Mouse (Mus musculus) lung, embryonic 14.5 days (tissue): ENCODE data around the gene Ttc28. TPM values are rescaled to one million over a fixed set of nuclear protein-coding genes. Genes with fewer than 3 reads are reported as not detected.

Experiments used
- ATAC-seq: fragments of 200-750 bp; cut with Nextera tagmentation; 2 replicates; pipeline ENCODE4 v1.8.0; 2017; ENCODE audit warnings: mild to moderate bottlenecking, moderate TSS enrichment, moderate library complexity; ENCODE audit not compliant: insufficient read depth
- DNase-seq: peaks from one replicate; pipeline ENCODE4 v3.0.0-alpha.2; 2015
- H3K27ac ChIP-seq: fragments of 300-500 bp; sonication (generic); 2 replicates; pipeline ENCODE4 v1.5.1; 2014; ENCODE audit warnings: low read depth, mild to moderate bottlenecking, moderate library complexity
- H3K27me3 ChIP-seq: fragments of 300-500 bp; sonication (generic); 2 replicates; pipeline ENCODE4 v1.6.1; 2014; ENCODE audit warnings: low read length, control low read depth; ENCODE audit not compliant: insufficient read depth
- H3K36me3 ChIP-seq: fragments of 300-500 bp; sonication (generic); 2 replicates; pipeline ENCODE4 v1.6.1; 2014; ENCODE audit warnings: control low read depth; ENCODE audit not compliant: insufficient read depth
- H3K4me1 ChIP-seq: fragments of 300-500 bp; sonication (generic); 2 replicates; pipeline ENCODE4 v1.6.1; 2014; ENCODE audit warnings: antibody characterized with exemption, control low read depth; ENCODE audit not compliant: insufficient read depth
- H3K4me2 ChIP-seq: fragments of 300-500 bp; sonication (generic); 2 replicates; pipeline ENCODE4 v1.6.1; 2014; ENCODE audit warnings: mild to moderate bottlenecking
- H3K4me3 ChIP-seq: fragments of 300-500 bp; sonication (generic); 2 replicates; pipeline ENCODE4 v1.5.1; 2014; ENCODE audit warnings: low read depth, low read length
- H3K9ac ChIP-seq: fragments of 300-500 bp; sonication (generic); 2 replicates; pipeline ENCODE4 v1.6.1; 2014
- H3K9me3 ChIP-seq: fragments of 300-500 bp; sonication (generic); 2 replicates; pipeline ENCODE4 v1.6.1; 2016; ENCODE audit warnings: low read depth, low read length, control low read depth
- CTCF ChIP-seq: IDR thresholded peaks from 2 replicates; pipeline ENCODE4 v1.5.1; 2016; ENCODE audit warnings: antibody characterized with exemption, low read depth
- WGBS: fragments of 180-500 bp; shearing (Covaris S2); extraction: QIAGEN DNeasy Blood & Tissue Kit; methylation state at CpG from one replicate; pipeline ENCODE4 v1.1.7; 2014; 5-methylcytosine and 5-hydroxymethylcytosine counted together
- polyA plus RNA-seq: library from polyadenylated mRNA; unstranded; fragments of >200 nt; fragmentation: Nextera tagmentation; extraction: Ambion mirVana; gene quantifications from 2 replicates; pipeline ENCODE4 v1.2.1, GENCODE M21; 2014

Ttc28 gene
- polyA plus RNA-seq, 1 experiment from 2014 or later, result 15.2 TPM

DNA sequence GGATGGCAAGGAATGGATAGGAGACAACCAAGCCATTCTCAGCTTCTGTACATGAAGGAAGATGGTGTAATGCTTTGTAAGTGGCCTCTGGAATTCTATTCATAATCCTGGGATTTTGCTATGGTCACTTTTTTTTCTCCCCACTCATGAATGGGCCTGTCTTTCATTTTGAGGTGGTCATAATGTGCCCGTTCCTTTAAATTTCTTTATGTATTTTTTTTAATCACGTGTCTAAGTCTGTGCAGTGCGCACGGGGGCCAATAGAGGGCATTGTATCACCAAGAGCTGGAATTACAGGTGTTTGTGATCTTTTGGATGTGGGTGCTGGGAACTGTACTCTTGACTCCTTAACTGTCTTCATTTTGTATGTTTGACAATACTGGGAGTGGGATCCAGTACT is 39.1 kb upstream of the Ttc28 start:
- Histone ChIP-seq H3K4me3 (peak overlapping the region; percentile 73), H3K4me2 (peak overlapping the region; percentile 60), H3K27ac (peak overlapping the region; percentile 86), H3K9me3 (no peaks in the 10 kb centered on the region), H3K36me3 (peaks cover 18% of the 10 kb centered on the region), H3K9ac (peak overlapping the region; percentile 38), H3K27me3 (no peaks in the 10 kb centered on the region), H3K4me1 (no peaks in the 10 kb centered on the region)
- DNase-seq (peak; percentile 70), ATAC-seq (no peak)
- TF ChIP-seq CTCF, result peak; percentile 59
- 3% methylated on average over 4 of the region's 4 CpGs for WGBS

DNA sequence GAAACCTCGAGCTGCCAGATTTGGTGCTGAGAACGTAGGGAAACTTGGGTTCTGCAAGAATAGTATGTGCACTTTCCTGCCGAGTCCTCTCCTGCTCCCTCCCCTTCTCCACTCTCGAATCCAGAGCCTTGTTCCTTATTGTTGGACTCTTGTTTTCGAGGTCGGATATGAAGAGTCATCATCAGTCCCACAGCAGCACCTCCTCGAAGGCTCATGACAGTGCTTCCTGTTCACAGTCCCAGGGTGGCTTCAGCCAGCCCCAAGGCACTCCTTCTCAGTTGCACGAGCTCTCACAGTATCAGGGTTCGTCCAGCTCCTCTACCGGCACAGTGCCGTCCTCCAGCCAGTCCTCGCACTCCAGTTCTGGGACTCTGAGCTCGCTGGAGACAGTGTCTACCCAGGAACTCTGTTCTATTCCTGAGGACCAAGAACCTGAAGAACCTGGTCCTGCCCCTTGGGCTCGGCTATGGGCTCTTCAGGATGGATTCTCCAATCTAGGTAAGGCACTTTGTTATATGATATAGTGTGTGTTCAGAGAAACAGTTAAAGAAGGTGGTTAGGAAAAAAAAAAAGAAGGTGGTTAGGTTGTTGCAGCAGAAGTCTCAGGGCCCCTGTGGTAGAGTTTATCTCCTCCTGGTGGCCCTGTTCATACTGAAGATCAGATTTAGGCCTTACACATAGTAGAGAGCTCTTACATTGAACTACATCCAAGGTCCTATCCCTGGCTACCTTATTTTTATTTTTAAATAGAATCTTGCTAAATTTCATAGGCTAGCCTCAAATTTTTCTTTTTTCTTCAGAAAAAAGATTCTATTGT is 38.3 kb upstream of the Ttc28 start:
- Histone ChIP-seq H3K4me1 (no peaks in the 10 kb centered on the region), H3K9ac (no peak overlapping the region), H3K27me3 (no peaks in the 10 kb centered on the region), H3K9me3 (no peaks in the 10 kb centered on the region), H3K4me2 (peak overlapping the region; percentile 60), H3K36me3 (peaks cover 26% of the 10 kb centered on the region), H3K4me3 (0 out of 2 replicates have a peak overlapping the region, but pooled peaks have one; percentile 73), H3K27ac (no peak overlapping the region)
- DNase-seq (no peak), ATAC-seq (no peak)
- no peak for TF ChIP-seq CTCF
- 90% methylated on average over 14 of the region's 14 CpGs for WGBS

DNA sequence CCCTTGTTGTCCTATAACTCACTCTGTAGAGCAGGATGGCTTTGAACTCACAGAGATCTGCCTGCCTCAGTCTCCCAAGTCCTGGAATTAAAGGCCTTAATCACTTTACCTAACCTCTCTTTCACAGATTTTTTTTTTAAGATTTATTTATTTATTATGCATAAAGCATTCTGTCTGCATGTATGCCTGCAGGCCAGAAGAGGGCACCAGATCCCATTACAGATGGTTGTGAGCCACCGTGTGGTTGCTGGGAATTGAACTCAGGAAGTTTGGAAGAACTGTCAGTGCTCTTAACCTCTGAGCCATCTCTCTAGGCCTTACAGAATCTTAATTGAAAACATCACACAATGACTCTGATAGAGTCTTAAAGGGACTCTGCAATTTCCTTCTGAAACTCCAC is 26.6 kb upstream of the Ttc28 start:
- ATAC-seq (no peak), DNase-seq (no peak)
- H3K9me3 ChIP-seq, result no peaks in the 10 kb centered on the region
- no peak overlapping the region for H3K9ac ChIP-seq
- H3K4me3 ChIP-seq, result no peak overlapping the region
- TF ChIP-seq CTCF, result peak; percentile 27; the same call in 1 of the 2 replicates
- H3K27ac ChIP-seq, result no peak overlapping the region
- no peak overlapping the region for H3K4me2 ChIP-seq
- no peaks in the 10 kb centered on the region for H3K27me3 ChIP-seq
- H3K4me1 ChIP-seq, result no peaks in the 10 kb centered on the region
- 67% methylated on average over 1 of the region's 1 CpGs for WGBS
- peaks cover 28% of the 10 kb centered on the region for H3K36me3 ChIP-seq

DNA sequence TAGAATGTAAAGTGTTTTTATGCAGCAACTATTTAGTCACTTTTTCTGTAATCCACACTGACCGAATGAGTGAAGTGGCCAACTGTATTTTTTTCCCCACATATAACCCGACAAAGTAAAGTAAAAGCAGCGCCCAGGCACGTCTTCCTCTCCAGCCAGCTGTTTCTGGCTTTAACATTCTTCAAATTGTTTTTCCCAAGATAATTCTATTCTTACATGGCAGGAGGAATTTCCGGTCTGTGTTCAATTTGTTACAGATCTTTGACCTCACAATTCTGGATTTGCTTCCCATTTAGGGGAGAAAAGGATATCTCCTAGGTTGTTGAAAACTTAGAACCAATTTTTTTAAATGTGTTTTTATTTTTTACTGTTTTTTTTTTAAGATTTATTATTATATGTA is 22.5 kb upstream of the Ttc28 start:
- Histone ChIP-seq H3K9me3 (no peaks in the 10 kb centered on the region), H3K9ac (no peak overlapping the region), H3K4me3 (no peak overlapping the region), H3K4me1 (no peaks in the 10 kb centered on the region; the same call in 1 of the 2 replicates), H3K4me2 (no peak overlapping the region), H3K27ac (no peak overlapping the region), H3K27me3 (no peaks in the 10 kb centered on the region), H3K36me3 (peaks cover 31% of the 10 kb centered on the region; the same call in 1 of the 2 replicates)
- no peak for TF ChIP-seq CTCF
- 42% methylated on average over 5 of the region's 5 CpGs for whole genome bisulfite sequencing
- ATAC-seq (no peak), DNase-seq (peak; percentile 37)

DNA sequence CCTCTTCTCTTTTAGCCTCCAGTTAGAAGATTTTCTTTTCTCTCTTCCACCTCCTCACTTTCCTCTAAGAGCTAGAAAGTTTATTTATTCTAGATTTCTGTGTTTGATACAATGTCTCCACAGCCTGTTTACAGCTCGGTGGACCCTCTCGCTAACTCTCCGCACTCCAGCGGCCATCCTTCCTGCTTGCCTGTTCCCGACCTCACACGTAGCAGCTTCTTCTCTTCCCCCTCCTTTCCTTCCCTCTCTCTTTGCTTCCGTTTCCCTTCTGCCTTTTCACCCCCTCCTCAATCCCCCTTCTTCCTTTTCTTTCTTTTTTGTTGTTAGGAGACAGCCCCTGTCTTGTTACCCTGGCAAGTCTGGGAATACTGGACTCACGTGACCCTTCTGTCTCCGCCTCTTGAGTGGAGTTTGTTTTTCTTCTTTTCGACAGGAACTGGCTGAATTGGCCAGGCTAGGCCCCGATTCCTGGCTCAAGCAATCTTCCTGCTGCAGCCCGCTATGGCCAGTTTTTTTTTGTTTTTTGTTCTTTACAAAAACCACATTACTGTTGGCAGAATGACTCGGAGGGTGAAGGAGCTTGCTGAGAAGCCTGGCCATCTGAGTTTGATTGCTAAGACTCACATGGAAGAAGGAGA is 20.5 kb upstream of the Ttc28 start:
- peak overlapping the region; percentile 86 for H3K27ac ChIP-seq
- TF ChIP-seq CTCF, result no peak
- H3K27me3 ChIP-seq, result no peaks in the 10 kb centered on the region
- H3K9ac ChIP-seq, result peak overlapping the region; percentile 28
- no peaks in the 10 kb centered on the region for H3K9me3 ChIP-seq
- H3K4me1 ChIP-seq, result no peaks in the 10 kb centered on the region; the same call in 1 of the 2 replicates
- 10% methylated on average over 13 of the region's 13 CpGs for WGBS
- ATAC-seq (peak; percentile 90), DNase-seq (peak; percentile 85)
- H3K36me3 ChIP-seq, result peaks cover 41% of the 10 kb centered on the region
- H3K4me2 ChIP-seq, result peak overlapping the region; percentile 53
- peak overlapping the region; percentile 26 for H3K4me3 ChIP-seq

DNA sequence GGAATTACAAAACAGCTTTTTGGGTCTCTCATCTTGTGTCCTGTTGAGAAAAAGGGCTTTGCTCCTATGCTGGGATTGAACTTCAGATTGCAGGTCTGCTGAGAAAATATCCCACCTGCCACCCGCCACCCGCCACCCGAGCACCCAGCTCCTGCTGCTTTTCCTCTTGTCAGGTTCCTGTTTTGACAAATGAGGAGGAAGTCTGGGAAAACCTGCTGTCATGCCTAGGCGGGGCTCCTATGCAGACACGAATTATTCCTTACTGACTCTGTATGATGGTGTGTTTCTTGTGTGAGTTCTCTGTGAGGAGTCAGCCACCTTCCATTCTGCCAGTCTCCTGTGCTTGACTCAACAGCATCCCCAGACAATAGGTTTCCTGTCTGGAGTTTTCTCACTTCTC is 19.2 kb upstream of the Ttc28 start:
- peaks cover 41% of the 10 kb centered on the region for H3K36me3 ChIP-seq
- H3K4me1 ChIP-seq, result no peaks in the 10 kb centered on the region; the same call in 1 of the 2 replicates
- no peak overlapping the region for H3K9ac ChIP-seq
- H3K27ac ChIP-seq, result no peak overlapping the region; the same call in 1 of the 2 replicates
- DNase-seq (no peak), ATAC-seq (no peak)
- no peaks in the 10 kb centered on the region for H3K9me3 ChIP-seq
- WGBS, result 71% methylated on average over 5 of the region's 5 CpGs
- no peak for TF ChIP-seq CTCF
- no peak overlapping the region for H3K4me3 ChIP-seq
- no peaks in the 10 kb centered on the region for H3K27me3 ChIP-seq
- no peak overlapping the region for H3K4me2 ChIP-seq

DNA sequence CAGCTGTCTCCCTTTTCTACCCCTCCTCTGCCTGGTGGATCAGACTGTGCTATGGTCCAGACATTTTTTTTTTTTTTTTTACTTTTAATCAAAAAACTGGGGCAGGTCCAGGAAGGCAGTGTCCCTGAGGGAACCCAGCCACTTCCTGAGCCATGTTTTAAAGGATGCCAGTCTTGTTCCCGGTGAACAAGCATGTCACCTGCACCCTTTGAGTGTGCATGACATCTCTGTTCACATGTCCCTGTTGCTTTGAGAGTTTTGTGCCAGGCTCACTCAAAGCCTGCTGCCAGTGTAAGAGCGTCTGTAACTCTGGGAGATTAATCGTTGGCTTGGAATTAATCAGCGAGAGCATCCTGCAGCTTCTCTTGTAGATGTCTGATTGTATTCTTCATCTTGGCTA is 11.1 kb upstream of the Ttc28 start:
- 57% methylated on average over 4 of the region's 4 CpGs for WGBS
- no peak for ATAC-seq
- no peak overlapping the region; the same call in 1 of the 2 replicates for H3K27ac ChIP-seq
- H3K4me3 ChIP-seq, result no peak overlapping the region
- no peaks in the 10 kb centered on the region for H3K4me1 ChIP-seq
- no peak overlapping the region for H3K4me2 ChIP-seq
- no peaks in the 10 kb centered on the region for H3K9me3 ChIP-seq
- DNase-seq, result no peak
- H3K27me3 ChIP-seq, result no peaks in the 10 kb centered on the region
- H3K9ac ChIP-seq, result no peak overlapping the region
- TF ChIP-seq CTCF, result no peak
- peaks cover 29% of the 10 kb centered on the region for H3K36me3 ChIP-seq
